Mouse (Mus musculus): ENCODE results near the gene Lbx2.

DNA sequence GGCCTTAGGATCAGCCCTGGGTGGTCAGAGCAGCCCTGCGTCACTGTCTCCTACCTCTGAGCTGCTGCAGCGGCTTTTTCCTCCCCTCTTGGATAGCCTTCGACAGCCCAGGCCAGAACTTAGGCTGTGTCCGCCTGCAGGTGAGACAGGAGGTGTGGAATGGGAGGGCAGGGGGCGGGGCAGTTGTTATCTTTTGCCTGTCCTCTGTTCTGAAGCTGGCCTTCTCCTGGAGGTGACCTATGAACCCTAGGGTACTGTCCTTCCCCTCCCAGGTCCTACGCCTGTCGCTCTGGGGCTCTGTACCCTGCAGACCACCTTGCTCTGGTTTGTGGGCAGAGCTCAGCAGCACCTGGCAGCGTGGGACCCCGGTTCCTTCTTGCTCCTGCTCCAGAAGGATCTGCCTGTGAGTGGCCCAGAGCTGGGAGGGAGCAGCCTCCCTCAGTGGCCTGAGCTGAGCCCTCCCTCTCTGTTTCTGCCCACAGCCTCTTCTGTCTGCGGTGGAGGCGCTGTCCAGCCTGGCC, 17.0 kb downstream of the Lbx2 start:
- TF ChIP-seq CTCF (conservative IDR thresholded peaks at IDR 0.05; ENCODE audit: insufficient read depth, insufficient read length, low read depth, low read length) (no peak), POLR2A (IDR thresholded peaks at IDR 0.05; ENCODE audit: low read depth, low read length) (no peak)
